Mouse (Mus musculus): ENCODE data around the gene AC140267.1.

DNA sequence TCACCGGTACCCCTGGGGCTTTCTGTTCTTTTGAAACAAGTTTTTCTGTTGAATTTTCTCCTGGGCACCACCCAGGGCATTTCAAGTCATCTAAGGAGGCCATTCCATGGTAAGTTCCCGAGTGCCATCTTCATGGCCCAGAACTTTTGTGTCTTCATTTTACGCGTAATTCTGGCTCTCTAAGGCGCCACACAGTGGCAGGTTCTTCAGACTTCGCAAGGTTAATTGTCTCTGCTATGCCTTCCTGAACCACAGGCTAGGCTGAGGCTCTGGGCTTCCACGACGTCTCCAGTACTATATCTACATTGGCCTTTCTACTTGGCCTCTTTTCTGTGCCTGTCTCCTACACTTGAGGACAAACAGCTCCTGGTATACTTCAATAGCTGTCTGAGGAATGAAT lies 14.6 kb upstream of the AC140267.1 start:
- no peak for TF ChIP-seq CTCF (IDR thresholded peaks at IDR 0.05; ENCODE audit: control insufficient read depth, insufficient read depth, insufficient replicate concordance, low read depth, low read length)
- TF ChIP-seq POLR2A (IDR thresholded peaks at IDR 0.05; ENCODE audit: control insufficient read depth, low read depth, low read length): no peak

All from testis, adult 2 months (tissue).